ENCODE assay signal across 8 mouse cellular contexts in the genomic region with DNA sequence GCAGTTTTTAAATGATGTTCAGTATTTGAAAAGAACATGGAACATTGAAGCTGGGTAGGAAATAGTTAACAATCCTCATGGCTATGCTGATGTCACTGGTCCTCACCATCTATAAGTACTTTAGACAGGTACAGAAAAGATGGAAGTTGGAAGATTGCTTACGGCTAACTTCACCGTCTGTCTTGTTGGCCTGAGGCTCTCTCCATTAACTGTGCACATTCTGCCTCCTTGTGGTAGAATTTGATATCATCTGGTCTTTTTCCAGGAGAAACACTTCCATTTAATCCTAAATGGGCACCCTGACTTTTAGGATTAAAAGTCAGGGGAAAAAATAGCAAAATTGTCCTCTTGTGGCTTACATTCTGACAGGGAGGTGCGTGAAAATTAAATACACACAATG.
A peak's percentile ranks its signal among the peaks of the same experiment; 100 is the strongest.
DNase-seq lines count a peak whose midpoint lies in the region; ATAC-seq and TF ChIP-seq lines count a peak whose summit lies in the region.

No protein-coding gene starts in this region.

- intact Hi-C loops in gastrocnemius, postnatal 14 days (cut with DNase I; ENCODE audit: low total_unique reads): loop anchor here (2.0 kb wide), 1 partner anchor 160 kb away; no protein-coding TSS in a partner anchor

- H3K36me3 ChIP-seq in forebrain, embryonic 15.5 days: no peaks in the 10 kb centered on the region
- H3K36me3 ChIP-seq in forebrain, embryonic 13.5 days (ENCODE audit: poor library complexity, severe bottlenecking): no peaks in the 10 kb centered on the region
- no peaks in the 10 kb centered on the region for H3K36me3 ChIP-seq in lung, embryonic 14.5 days (ENCODE audit: insufficient read depth)

- no peak overlapping the region for H3K4me2 ChIP-seq in forebrain, embryonic 15.5 days (replicated peaks)
- no peak overlapping the region for H3K4me2 ChIP-seq in forebrain, embryonic 13.5 days
- H3K4me2 ChIP-seq in lung, embryonic 14.5 days: no peak overlapping the region

- 0 out of 2 replicates have a peak, but pooled peaks have one; percentile 38 for ATAC-seq in forebrain, embryonic 15.5 days (replicated peaks)
- no peak for ATAC-seq in forebrain, embryonic 13.5 days
- no peak for ATAC-seq in lung, embryonic 14.5 days (ENCODE audit: insufficient read depth)

- no peak overlapping the region for H3K9ac ChIP-seq in forebrain, embryonic 15.5 days (replicated peaks)
- H3K9ac ChIP-seq in forebrain, embryonic 13.5 days: no peak overlapping the region
- H3K9ac ChIP-seq in lung, embryonic 14.5 days: no peak overlapping the region

- peak; percentile 86 for DNase-seq in lung, embryonic 14.5 days
- DNase-seq in lung, adult 2 months: no peak
- peak; percentile 28 for DNase-seq in brain, embryonic 18.5 days (ENCODE audit: low read depth, low spot score)
- DNase-seq in hindlimb bud, embryonic 11.5 days (ENCODE audit: extremely low spot score, low read depth, low spot score): peak; percentile 46
- DNase-seq in naive thymus-derived CD4-positive, alpha-beta T cell, adult 2 months (ENCODE audit: low read depth): peak; percentile 14
- no peak for DNase-seq in gastrocnemius, postnatal 14 days

- no peak overlapping the region for H3K27ac ChIP-seq in forebrain, embryonic 15.5 days (replicated peaks)
- H3K27ac ChIP-seq in forebrain, embryonic 13.5 days: no peak overlapping the region
- no peak overlapping the region for H3K27ac ChIP-seq in lung, embryonic 14.5 days (ENCODE audit: low read depth)

- WGBS in forebrain, embryonic 15.5 days: 10% methylated on average over 3 of the region's 3 CpGs
- WGBS in forebrain, embryonic 13.5 days: 6% methylated on average over 3 of the region's 3 CpGs
- 9% methylated on average over 3 of the region's 3 CpGs for whole genome bisulfite sequencing in lung, embryonic 14.5 days
- 7% methylated on average over 3 of the region's 3 CpGs for WGBS in lung, adult 2 months

- no peaks in the 10 kb centered on the region for H3K9me3 ChIP-seq in forebrain, embryonic 15.5 days
- no peaks in the 10 kb centered on the region for H3K9me3 ChIP-seq in forebrain, embryonic 13.5 days (replicated peaks)
- no peaks in the 10 kb centered on the region for H3K9me3 ChIP-seq in lung, embryonic 14.5 days (ENCODE audit: low read depth, low read length)

- no peak overlapping the region for H3K4me3 ChIP-seq in forebrain, embryonic 15.5 days
- H3K4me3 ChIP-seq in forebrain, embryonic 13.5 days: no peak overlapping the region
- H3K4me3 ChIP-seq in lung, embryonic 14.5 days (ENCODE audit: low read depth, low read length): no peak overlapping the region
- H3K4me3 ChIP-seq in lung, adult 2 months (replicated peaks; ENCODE audit: extremely low read depth, low read depth, low read length): no peak overlapping the region

- no peaks in the 10 kb centered on the region for H3K4me1 ChIP-seq in forebrain, embryonic 15.5 days
- H3K4me1 ChIP-seq in forebrain, embryonic 13.5 days: no peaks in the 10 kb centered on the region
- H3K4me1 ChIP-seq in lung, embryonic 14.5 days (ENCODE audit: insufficient read depth): no peaks in the 10 kb centered on the region
- no peaks in the 10 kb centered on the region for H3K4me1 ChIP-seq in lung, adult 2 months (ENCODE audit: control insufficient read depth, insufficient read depth, low read length)

- no peaks in the 10 kb centered on the region for H3K27me3 ChIP-seq in forebrain, embryonic 15.5 days
- peaks cover 6% of the 10 kb centered on the region; the same call in 1 of the 2 replicates for H3K27me3 ChIP-seq in forebrain, embryonic 13.5 days
- H3K27me3 ChIP-seq in lung, embryonic 14.5 days (ENCODE audit: insufficient read depth, low read length): no peaks in the 10 kb centered on the region

- no peak for TF ChIP-seq POLR2A in lung, adult 2 months (IDR thresholded peaks at IDR 0.05; ENCODE audit: borderline replicate concordance, extremely low read depth, low read depth, low read length)

- peak; percentile 81 for TF ChIP-seq CTCF in lung, embryonic 14.5 days (IDR thresholded peaks at IDR 0.05; ENCODE audit: low read depth)
- TF ChIP-seq CTCF in lung, adult 2 months (IDR thresholded peaks at IDR 0.05; ENCODE audit: insufficient read depth, low read length): no peak

Comparison
In these comparisons a context has a peak if more than half of its experiments do, and no peak if none do; other contexts are left out.
1. DNase-seq: peak in lung, embryonic 14.5 days (single experiment), brain, embryonic 18.5 days (single experiment), hindlimb bud, embryonic 11.5 days (single experiment) and naive thymus-derived CD4-positive, alpha-beta T cell, adult 2 months (single experiment); none in lung, adult 2 months (single experiment) and gastrocnemius, postnatal 14 days (single experiment).